Mouse (Mus musculus) heart, adult 9 months (tissue): ENCODE measurements around the gene Rras.

Experiments
- DNase-seq, 2 experiments: peaks; one replicate each; pipeline ENCODE4 v3.0.0; 2022; ENCODE audit warnings: low spot score in 2 of 2

Gene Rras

DNA sequence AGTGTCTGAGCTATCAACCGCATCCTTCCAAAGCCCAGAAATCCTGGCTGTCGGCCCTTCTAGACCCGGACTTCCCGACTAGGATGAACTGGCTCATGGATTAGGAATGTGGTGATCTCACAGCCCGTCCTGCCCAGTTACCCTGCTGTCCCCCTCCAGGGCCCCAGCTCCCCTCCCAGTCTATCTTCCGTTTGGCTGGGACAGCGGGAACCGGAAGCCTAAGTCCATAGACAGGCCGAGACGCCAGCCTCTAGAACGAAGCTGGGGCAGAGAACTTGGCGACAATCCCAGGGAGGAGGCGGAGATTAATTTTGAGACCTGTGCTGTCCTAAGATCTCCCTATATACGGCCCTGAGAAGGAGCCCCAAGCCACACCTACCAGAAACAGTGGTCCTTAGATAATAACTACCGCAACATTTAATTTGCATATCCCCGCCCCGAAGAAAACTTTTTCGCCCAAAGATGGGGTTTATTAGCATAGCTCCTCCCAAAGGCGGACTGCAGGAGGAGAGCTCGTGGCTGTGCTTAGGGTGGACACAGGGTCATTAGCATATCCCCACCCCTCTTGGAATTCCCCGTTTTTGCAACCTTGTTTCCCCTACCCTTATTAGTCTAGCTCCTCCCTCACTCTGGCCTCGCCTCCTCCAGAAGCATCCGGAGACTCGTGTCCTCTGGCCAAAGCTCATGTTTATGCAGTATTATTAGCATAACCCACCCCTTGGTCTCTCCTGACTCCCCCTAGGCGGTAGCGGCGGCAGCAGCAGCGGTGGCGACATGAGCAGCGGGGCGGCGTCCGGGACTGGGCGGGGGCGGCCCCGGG lies at the start of gene Rras:
Gene Rras, plus strand, starts transcription at position 720 of the 820 bp plus-strand sequence.
- peak; percentile 99 for DNase-seq

DNA sequence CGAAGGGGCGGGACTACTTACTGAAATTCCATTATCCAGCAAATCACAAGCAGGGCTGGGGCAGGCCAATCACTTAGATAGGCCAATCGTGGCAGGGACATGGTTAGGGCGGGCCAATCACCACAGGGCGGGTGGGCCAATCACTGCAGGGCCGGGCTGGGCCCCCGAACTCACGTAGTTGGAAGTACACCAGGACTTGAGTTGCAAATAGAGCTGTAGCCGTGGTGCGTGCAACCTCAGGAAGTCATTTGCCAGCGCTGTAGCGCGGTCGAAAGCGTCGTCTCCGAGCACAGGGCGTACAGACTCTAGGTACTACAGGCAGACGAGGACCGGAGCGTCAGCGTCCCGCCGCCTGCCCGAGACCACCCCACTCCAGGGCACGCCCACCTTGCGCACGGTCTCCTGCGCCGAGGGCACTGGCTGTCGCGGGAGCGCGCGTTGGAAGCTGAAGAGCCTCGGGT lies 47.5 kb upstream of the Rras start:
- DNase-seq: peak; percentile 86 to 89

- DNase-seq: no peak
Measured at GRCm38 (mm10) chr7:44971142-44971541, 46.6 kb upstream of the Rras start.

GRCm38 (mm10) chr7:44973415-44974130 lies 44.2 kb upstream of the Rras start:
- no peak for DNase-seq

DNA sequence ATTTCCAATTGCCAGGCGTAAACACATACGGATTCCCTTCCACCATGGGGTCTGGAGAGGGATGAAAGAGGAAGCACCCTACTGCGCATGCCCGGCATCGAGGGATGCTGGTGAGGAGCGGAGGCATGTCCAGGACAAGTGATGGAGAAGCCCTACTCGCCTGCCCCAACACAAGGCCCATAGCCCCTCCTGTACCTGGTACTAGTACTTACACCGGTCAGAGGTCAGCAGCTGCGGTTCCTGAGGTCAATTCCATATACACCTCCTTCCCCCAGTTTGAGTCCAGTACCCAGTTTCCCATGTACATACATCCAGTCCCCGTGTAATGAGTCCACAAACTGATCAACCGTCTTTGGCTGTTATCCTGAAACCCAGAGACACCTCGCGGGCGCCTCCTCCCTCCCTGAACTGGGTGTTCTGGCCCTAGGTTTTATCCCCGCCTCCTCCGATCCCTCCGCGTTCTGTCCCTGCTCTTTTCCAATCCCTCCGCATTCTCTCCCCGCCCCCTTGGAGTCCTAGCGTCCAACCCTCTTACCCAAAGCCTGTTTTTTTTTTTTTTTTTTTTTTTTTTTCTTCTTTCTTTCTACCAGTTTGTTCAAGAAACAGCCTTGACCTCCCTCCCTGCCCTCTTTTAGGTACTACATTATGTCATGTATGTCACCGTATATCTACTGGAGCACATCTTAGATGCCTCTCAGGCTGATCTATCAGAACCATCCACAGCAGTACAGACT lies 43.2 kb upstream of the Rras start, which contains the start of gene Cpt1c:
Gene Cpt1c, minus strand, starts transcription at position 469 of the 734 bp plus-strand sequence.
- peak; percentile 71 to 74 for DNase-seq

DNA sequence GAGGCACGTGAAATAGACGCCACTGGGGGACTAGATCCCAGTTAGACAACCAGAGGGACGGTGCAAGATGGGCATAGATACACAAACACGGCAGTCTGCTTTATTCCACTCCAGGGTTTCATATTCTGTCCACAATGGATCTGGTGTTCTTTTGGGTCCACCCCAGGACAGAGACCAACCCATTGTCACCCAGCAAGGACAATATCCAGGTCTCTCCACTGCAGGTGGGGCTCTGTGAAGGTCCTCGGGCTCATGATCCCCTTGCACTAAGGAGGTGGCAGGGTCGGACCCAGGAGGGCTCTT lies 42.7 kb upstream of the Rras start:
- DNase-seq: no peak

GRCm38 (mm10) chr7:44978300-44978699 lies 39.5 kb upstream of the Rras start:
- no peak for DNase-seq

DNA sequence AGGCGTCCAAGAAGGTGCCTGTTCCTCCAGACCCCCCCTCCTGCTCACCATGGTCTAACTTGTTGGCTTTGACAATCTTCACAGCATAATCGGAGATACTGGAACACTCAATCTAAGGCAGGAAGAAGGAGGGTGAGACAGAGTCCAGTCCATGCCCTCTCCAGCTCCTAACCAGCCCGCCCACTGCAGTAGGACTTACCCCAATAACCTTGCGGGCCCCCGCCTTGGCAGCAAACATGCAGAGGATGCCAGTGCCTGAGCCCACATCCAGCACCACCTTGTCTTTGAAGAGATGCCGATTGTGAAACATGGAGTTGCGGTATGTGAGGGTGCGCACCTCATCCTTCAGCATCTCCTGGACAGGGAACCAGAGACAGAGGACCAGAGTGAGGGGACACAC lies 36.2 kb upstream of the Rras start:
- DNase-seq: no peak

GRCm38 (mm10) chr7:44983085-44983484 lies 34.7 kb upstream of the Rras start:
- peak; percentile 71 to 83 for DNase-seq

DNA sequence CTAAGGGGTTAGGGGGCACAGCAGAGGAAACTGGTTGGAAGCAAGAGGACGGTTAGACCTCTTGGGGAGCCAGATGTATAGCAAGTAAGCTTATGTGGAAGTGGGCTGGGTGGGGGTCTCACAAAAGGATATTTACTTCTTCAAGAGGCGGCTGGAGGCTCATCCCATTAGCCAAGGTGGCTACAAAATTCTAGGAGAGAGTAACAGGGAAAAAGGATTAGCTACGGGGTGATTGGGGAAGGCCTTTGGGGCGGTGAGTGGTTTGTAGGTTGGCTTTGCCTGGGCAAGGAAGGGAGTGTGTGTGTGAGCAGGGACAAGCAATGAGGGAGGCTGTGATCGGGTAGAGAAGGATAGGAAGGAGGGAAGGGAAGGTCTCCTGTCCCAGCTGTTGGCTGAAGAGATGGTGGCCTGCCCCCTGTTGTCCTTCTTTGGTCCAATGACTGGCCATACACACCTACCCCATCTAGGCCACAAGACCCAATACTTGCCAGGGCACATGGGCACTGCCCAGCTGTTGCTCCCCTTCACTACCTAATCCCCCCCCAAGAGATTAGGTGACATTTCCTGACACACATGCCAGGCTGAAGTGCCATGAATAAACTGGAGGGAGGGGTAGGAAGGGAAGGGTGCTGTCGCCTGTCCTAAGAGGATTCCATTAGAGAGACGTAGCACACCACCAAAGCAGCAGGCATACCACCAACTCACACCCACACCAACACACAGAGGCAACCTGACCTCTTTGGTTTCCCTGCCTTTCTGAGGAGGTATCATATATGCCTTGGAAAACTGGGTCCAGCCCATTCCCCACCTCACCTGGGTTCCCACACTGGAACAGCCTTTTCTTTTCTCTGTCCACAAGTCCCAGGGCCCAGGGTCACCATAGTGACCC lies 33.6 kb upstream of the Rras start:
- DNase-seq: no peak

GRCm38 (mm10) chr7:44984833-44985164 lies 33.0 kb upstream of the Rras start:
- no peak for DNase-seq

- DNase-seq: peak; percentile 66 to 80
Measured at GRCm38 (mm10) chr7:44985595-44986191, 32.1 kb upstream of the Rras start.

DNA sequence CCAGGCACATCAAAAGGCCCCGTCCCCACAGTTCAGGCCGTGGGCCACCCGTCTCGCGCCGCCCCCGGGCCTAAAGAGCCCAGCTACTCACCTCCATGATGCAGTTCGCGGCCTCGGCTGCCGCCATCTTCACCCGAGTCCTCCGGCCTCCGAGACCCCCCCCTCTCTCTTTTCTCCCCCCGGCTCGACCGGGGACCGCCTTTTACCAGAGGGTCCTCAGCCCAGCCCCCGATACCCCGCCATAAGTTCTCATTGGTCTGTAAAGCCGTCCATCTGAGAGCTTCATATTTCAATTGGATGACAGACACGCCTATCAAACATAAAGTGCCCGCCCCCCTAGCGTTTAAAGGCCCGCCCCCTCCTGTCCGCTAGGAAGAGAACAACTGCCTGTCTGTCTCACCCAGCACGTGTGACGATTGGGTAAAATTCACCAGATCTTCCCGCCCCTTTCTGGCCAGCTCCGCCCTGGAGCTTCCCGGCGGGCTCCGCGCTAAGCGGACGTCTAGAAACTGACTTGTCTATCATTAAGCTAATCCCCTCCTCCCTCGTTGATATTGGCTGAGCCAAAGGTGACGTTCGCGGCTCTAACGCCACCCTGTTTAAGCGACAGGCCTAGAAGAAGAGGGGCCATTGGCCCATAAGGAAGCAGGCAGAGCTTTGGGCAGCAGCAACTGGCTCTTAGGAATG lies 31.4 kb upstream of the Rras start, which contains the start of gene Prmt1:
Gene Prmt1, minus strand, starts transcription at position 377 of the 687 bp plus-strand sequence.
- DNase-seq: peak; percentile 99 to 100

DNA sequence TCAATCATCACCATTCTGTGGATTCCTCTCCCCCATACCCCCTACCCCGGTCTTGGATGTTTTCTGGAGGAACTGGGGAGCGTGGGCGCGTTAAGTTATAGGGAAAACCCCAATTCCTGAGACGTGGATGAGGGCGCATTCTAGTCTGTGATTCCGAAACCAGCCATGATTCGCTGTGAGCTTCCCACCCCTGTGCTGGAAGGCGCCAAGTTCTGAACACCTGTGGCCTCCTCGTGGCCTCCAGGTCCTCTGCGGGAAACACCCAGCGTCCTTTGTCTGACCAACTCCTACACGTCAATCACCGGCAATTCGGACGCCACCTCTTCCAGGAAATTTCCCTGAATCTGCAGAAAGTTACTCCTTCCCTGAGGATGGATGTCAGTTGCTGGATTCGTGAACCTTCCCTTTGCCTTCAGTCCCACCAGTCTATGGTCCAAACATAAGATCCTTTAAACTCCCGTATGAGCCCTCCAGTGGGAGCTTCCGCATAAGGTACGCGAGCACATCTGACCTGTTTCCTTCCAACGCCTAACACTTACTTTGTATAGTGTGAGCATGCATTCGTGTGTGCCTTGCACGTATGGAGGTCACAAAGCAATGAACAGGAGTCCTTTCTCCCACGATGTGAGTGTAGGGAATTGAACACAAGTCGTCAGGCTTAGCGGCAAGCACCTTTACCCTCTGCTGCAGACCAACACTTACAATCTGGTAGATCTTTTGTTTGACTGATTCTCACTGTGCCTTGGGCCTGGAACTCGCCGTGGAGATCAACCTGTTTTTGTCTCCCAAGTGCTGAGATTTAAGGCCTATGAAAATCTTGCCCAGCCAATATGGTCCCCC lies 30.7 kb upstream of the Rras start:
- DNase-seq: no peak

- no peak for DNase-seq
Measured at GRCm38 (mm10) chr7:44996672-44997071, 21.1 kb upstream of the Rras start.

GRCm38 (mm10) chr7:44997231-44997939 lies 20.4 kb upstream of the Rras start, which contains the start of gene Irf3:
Gene Irf3, plus strand, starts transcription at chr7:44997648.
- DNase-seq: peak; percentile 96 to 98

DNA sequence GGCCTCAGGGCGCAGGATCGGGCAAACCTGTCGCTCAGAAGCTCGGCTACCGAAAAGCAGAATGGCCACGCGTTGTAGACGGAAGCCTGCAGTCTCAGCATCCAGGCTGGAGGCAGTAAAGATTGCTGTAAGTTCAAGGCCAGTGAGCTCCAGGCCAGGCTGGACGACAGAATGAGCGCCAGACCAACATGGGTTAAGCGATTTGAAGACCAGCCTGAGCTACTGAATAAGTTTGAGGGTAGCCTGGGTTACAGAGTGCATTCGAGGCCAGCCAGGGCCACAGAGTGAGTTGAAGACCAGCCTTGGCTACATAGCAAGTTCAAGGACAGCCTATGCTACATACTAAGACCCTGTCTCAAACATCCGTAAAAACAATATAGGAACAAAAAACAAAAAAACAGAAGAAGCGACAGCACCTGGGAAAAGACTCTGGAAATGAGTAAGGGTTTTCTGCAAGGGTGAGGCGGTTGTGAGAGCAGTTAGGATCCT lies 19.8 kb upstream of the Rras start:
- no peak for DNase-seq

DNA sequence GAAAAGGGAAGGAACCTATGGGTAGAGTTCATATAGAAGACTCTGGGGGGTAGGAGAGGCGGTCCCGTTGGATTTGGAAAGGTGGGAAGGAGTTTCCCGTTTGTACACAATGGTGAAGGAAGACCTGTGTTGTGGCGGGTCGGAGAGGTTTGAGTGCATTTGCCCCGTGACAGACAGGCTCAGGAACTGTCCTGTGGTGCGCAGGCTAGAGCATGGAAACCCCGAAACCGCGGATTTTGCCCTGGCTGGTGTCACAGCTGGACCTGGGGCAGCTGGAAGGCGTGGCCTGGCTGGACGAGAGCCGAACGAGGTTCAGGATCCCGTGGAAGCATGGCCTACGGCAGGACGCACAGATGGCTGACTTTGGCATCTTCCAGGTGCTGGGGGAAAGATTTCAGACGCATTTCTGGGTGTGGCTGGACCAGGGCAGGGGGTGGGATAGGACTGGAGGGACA lies 19.2 kb upstream of the Rras start, which contains the start of gene Bcl2l12:
Gene Bcl2l12, minus strand, starts transcription at position 212 of the 455 bp plus-strand sequence.
- peak; percentile 44 to 52 for DNase-seq
